Mouse (Mus musculus) activated CD4-positive, CD25-positive, alpha-beta regulatory T cell, adult 4 months (primary cell): ENCODE measurements around the gene Ndrg2. TPM values are rescaled to one million over a fixed set of nuclear protein-coding genes. Genes with fewer than 3 reads are reported as not detected.
A peak's percentile ranks its signal among the peaks of the same experiment; 100 is the strongest.
"Not testable (repeated sequence)": the region's sequence is repeated elsewhere in the genome, so short reads cannot be mapped to it uniquely, and the experiment has no call there.

Experiments used
- ATAC-seq: one replicate; pipeline ENCODE4 v1.8.0; 2017
- polyA plus RNA-seq, 2 experiments: library from polyadenylated mRNA; unstranded; fragments of 100-300 nt; shearing (Covaris generic); gene quantifications; one replicate each; pipeline ENCODE4 v1.2.1; 2017

Gene Ndrg2
- polyA plus RNA-seq = 10 to 100 TPM; 16.2 to 18.5 TPM

DNA sequence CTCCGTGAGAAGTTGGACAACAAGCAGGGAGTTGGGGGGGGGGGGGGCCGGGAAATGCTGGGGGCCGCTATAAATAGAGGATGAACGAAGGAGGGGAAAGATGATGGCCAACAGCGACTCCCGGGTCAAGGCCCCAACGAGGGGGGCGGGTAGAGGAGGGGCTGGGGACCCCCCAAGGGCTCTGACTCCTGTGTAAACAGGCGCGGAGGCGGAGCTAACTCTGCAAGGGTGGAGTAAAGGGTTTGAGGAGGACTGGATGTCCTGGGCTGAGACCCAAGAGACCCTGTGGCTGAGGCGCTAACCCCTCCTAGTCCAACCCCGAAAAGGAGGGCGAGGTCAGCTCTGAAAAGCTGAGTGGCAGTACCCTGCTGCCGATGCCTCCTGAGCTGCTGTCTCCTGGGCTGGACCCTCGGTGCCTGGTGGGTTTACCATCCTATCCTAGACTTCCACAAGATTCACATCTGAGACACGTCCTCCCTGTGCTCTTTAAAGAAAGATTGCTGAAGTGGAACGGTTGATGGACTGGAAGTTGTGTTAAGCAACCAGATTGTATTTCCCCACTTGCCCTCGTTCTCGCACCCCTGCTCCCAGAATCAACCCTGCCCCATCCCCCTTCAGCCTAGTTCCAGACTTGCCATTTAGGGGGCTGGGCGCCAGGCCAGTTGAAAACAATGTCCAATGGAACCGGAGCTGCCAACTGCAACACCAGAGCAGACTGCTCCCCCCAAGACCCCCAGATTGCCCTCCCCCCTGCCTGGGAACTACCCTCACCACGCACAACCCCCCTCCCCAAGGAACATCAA is at the start of gene Ndrg2:
Gene Ndrg2, minus strand, starts transcription at position 199 of the 803 bp plus-strand sequence.
- ATAC-seq = no peak

DNA sequence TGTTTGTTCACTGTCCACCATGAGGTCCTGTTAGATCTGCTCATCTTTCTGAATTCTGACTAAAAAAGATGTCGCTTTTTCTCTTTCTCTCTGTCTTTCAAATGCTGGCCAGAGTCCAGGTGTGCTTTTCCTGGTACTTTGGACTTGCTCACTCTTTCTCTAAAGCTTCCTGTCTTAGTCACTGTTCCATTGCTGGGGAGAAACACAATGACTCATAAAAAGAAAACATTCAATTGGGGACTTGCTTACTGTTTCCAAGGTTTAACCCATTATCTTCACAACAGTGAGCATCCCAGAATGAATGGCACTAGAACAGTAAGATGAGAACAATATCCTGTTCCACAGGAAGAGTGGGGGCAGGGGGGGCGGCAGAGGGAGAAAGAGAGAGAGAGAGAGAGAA is 46.4 kb upstream of the Ndrg2 start:
- ATAC-seq = no peak

DNA sequence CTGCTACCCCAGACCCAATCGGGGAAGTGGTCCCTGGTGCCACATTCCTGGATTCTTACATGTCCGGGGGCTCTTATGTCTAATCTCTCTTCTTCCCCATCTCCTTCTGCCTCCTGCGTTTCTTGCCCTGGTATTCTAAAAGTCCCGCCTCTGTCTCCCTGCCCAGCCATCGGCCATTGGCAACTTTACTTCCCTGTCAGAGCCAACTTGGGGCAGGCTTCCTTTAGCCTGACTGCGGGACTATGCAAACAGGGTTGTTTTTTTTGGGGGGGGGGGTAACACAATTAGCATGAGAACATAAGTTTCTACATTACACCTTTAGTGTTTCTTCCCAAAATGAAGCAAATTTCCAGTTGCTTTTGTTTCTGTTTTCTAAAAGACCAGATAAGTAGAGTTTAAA is 29.4 kb upstream of the Ndrg2 start:
- no peak for ATAC-seq

DNA sequence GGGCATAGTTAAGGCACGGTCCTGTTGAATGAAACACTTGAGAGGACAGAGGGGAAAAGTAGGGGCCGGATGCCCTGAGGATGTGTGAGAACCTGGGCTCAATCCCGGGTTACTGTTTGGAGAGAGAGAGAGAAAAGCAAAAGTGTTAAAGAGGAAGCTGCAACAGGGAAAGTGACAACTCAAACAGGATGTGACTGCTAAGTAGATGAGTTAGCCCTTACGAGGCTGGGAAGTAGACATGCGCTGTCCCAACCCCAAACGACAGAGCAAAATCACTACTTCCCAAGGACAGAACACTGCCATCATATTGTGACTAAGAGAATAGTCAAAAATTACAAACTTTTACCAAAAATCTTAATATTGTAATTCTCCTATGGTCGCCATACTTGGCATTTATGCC is 28.3 kb upstream of the Ndrg2 start:
- ATAC-seq = no peak

DNA sequence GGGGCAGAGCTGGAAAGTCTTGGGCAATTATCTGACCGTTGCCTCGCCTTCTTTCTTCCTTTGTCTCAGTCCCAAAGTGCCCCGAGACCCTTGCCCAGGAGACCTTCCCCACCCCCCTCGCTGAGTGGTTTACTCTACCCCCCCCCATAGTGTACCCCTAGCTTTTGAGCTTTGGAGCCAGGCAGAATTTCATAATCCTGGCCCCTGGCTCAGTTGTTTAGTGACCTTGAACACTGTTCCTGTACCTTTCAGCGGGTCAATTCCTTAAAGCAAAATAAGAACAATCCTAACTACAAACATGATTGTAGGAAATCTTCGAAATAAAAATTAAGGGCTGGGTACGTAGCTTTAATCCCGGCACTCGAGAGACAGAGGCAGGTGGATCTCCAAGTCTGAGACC is 27.6 kb upstream of the Ndrg2 start:
- no peak for ATAC-seq

DNA sequence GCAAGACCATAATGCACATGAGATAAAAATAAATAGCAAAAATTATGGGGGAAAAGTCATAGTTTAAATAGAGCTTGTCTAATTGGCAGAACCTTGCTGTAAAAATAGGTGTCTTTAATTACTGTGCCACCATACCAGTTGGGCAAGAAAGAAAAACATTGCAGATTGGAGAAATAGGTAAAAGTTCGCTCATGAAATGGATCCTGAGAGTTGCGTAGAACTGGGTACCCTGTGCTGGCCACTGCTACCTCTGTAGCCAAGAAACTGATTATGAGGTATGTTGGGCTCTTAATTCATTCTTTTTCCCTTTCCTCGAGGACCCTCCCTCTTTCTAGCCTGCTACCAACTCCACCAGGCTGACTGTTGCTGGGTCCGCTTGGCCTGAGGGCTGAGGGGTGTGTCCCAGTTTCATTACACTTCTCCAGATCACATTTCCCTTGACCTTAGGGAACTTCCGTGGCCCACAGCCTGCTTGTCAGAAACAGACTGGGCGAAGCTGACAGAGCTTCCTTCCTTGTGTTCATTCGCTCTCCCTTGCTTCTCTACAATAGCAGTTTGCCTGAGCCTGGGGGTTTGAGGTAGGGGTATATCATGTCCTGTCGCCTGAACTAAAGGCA is 27.1 kb upstream of the Ndrg2 start:
- ATAC-seq = no peak

DNA sequence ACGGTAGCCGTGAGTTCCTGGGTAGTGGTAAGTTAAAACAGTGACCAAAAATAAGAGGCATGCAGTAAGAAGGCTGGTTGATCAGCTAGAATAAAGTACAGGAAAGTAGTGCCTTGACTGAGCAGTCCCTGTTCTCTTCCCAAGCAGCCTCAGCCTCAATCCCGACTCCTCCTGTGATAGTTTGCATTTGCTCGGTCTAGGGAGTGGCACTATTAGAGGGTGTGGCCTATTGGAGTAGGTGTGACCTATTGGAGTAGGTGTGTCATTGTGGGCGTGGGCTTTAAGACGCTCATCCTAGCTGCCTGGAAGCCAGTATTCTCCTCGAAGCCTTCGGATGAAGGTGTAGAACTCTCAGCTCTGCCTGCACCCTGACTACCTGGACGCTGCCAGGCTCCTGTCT is 25.0 kb upstream of the Ndrg2 start:
- no peak for ATAC-seq

DNA sequence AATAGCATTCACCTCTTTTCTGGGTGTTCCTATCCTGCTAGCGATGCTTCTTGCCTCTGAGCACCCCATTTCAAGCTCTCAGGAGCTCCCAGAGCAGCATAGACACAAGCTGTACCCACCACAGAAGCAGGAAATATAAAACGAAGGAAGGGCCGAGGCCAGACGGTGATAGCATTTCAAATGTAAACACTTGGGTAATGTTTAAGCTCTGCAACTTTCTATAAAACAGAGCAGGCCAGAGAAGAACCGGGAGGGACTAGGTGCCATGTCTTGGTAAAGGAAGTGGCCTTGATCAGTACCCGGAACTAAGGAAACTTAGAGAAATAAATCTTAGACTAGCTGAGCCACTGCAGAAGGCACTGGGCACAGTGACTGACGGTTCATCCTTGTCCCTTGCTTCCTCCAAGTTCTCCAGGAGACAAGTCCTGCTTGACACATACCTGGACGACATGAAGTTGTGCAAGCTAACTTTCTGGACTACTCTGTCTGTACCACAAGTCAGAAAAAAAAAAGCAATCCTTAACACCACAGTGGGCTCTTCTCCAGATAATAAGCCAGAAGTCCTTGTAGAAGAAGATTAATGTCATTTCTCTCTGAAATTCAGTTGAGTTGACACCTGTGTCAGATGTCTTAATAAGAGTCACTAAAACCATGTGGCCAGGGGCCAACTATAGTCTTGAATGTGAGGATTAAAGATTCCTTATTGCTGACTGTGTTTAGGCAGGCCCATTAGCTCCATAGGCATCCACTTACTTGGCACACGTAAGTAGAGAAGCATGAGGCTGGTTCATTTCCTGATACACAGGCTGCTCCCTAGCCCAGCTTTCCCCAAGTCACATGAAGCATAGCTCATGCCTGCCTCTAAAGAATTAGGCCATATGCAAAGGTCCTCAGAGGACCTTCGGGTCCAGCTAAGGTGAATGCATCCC is 18.4 kb upstream of the Ndrg2 start:
- ATAC-seq = no peak

DNA sequence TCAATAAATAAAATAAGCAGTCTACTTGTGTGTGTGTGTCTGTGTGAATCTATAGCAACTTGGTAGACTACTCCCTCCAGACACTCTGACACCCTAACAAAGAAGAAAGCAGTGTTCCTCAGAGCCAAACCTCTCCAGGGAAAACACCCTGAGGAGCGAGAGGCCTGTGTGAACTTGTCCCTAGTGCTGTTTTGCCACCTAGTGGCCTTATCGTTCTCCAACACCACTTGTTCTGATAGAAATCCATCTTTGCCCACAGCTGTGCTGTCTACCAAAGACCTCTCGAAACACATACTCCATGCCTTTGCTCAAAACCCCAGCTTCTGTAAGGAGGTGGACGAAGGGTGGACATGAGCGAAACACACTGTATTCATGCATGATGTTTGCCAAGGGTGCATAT is 16.9 kb upstream of the Ndrg2 start:
- peak; percentile 71 for ATAC-seq

DNA sequence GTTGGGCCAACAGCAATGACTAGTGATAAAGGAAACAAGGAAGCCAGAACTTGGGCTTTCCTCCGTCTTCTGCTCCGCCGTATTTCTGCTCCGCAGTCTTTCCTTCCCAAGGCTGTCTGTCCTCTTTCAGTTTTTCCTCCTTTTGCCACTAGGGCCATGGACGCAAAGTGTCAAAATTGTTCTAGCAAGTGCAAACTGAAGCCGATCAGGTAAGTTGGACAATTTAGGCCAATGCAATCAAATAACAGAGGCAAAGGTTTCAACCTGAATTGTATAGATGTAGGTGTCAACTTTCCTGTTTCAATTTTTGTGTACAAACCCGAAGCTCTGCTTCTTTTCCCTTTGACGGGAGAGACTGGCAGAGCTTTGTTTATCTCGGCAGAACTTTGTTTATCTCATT is 16.0 kb upstream of the Ndrg2 start:
- no peak for ATAC-seq

DNA sequence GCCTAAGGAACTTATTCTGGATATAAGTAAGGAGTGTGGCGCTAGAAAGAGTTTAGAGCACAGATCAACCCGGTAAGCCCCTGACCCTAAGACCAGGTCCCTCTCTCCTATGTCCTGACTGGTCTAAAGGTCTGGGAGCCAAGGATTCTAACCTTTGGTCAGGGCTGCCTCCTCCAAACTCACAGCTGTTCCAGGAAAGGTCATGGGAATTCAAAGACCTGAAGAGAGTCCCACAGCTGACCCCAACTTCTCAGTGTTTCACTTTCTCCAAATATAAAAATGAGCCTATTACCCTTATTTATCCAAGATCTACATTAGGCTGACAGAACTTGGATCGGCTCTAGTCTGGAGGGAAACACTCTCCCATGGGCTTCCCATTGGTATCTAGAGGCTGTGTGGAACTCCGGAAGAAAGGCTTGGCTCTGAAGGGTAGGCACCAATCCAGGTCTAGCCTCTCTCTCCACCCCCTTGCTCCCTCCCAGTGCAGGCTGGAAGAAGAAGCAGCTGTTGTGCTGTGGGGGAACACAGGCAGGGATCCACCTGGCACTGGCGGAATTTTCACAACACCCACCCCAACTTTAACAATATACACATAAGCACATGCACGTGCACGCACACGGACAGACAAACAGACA is 15.5 kb upstream of the Ndrg2 start:
- ATAC-seq = no peak

DNA sequence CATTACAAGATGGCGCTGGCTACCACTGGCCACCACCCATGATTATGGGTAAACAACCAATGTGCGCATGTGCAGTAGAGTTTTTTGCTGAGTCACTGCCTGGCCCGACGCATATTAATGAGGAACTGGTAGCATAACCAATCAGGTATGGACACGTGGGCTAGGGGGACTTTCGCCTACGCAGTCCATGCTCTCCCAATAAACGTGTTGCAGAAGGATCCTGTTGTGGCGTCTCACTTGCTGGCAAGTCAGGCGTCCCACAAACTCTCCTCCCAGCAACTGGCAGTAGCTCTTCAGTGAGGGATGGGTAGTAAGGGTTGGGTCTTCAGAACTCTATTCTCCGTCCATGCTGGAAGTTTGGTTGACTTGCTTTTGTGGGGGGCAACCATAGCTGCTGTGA is 13.0 kb upstream of the Ndrg2 start:
- not testable (repeated sequence) for ATAC-seq

DNA sequence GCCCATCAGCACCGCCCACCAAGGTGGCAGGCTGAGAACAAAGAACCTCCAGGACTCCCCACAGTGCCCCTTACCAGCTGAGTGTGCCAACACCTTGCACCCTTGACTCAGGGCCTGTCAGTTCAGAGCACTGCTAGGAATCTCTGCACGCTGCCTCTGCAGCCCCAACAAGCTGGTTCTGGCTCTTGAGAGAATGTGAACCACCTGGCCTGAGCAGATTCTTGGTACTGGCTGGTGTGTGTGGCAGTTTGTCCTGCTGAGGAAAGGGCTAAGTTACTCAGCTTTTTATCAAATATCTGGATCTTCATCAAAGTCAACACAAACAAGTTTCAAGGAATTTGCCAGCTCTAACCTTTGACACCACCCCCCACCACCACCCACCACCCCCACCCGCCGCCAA is 9.5 kb upstream of the Ndrg2 start:
- no peak for ATAC-seq

DNA sequence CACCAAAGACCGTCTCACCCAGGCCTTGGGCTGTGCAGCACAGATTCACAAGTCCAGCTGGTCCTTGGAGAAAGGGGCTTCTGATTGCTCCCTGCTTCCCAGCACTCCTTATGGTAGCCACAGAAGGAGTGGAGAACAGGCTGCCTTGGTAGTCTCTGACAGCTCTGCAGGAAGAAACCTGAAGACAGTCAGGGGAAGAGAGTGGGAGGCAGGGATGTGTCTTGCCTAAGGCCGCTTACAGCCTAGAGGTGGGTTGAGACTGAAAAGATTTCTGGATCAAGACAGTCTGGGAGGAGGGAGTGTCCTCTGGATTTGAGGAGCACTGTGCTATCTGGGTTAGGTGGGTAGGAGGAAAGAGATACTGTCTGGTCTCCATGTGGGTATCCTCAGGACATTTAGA is 9.0 kb upstream of the Ndrg2 start:
- no peak for ATAC-seq

DNA sequence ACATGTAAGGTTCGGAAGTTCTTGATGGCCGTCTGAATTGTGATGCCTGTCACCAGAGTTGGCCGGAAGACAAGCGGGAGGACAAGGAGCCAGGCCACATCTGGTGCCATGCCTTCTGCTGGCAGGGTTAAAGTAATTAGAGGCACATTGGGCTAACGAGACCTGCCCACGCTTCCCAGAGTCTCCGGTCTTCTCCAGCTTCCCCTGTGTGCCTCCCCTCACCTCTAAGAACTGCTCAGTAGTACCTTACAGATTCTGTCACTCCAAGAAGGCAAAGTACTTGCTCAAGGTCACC is 8.6 kb upstream of the Ndrg2 start, which contains the start of gene Rnase13:
Gene Rnase13, minus strand, starts transcription at position 203 of the 295 bp plus-strand sequence.
- no peak for ATAC-seq

DNA sequence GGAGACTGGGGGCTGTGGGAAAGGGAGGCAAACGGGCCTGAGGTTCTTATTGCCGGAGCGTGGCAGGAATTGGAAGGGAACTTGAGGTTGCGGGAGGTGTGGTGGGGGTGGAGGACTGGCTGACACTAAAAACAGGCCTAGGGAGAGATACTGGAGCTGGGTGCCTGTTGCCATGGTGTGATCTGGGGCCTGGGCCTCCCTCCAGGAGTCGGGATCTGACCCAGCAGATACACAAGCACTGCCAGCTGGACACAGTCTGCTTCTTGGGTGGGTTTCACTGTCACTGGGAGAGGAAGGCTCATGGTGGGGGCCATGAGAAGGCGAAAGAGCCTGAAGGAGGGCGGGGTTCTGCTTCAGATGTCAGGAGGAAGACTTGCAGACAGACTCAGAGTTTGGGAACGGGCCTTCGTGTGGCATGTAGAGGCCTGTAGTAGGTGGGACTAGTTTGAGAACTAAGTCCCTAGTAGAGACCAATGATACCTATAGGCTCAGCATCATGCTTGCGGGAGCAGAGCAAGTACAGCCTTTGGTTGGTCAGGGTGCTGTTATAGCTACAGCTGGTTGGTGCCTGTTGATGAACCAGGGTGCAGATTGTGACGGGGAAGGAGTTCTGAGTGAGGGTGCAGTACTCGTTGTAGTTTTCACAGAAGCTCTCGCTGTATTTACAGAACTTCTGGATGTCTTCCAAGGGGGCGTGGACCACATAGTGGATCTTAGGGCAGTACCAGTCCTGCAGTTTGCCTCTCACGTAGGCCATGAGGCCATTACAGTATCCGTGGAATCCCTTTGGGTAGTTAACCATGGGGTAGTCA is 8.0 kb upstream of the Ndrg2 start:
- ATAC-seq = no peak

DNA sequence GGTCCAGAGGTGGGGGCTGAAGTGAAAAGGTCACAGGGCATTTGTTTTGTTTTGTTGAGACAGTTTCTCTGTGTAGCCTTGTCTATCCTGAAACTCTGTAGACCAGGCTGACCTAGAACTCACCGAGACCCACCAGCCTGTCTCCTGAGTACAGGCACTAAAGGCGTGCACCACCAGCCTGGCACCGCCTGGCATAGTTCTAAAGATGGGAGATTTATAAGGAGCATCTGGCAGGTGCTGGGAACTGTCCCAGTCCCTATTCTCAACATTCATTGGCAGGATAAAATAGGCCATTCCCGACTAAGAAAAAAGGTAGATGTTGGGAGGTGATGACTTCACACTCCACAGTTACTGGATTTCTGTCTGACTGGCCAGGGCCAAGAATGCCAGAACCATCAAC is 5.0 kb upstream of the Ndrg2 start:
- no peak for ATAC-seq

DNA sequence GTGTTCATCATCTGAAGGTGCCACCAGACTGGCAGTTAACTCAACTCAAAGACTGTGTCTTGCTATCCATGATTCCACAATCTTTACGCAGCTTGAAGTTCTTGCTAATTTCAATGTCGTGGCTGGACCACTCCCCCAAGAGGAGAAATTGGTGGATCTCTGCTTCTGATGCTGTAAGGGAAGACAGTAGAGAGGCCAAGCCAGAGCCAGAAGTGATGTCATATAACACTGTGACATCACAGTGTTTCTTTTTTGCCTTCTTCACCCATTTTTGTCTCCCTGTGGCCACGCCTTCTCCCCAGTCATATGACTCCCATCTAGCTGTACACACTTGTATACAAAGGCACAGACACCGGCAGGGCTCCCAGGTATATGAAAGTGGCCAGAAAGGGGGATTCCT is 4.2 kb upstream of the Ndrg2 start, which contains the start of gene Tppp2:
Gene Tppp2, plus strand, starts transcription at position 301 of the 400 bp plus-strand sequence.
- ATAC-seq = no peak

DNA sequence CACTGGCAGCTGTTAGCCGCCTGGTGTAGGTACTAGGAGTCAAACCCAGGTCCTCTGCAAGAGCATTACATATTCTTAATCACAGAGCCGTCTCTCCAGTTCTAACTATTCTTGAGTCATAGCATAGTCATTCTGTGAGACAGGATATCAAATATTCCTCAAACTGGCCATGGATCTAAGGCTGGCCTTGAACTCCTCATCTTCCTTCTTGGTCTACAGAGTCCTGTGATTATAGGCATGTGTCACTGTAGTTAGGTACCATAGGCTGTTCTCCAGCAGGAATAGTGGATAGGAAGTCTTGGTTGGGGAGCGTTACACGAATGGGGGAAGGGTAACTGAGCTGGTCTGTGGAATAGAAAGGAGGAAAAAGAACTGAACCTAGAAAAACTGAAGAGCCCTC is 2.6 kb upstream of the Ndrg2 start:
- no peak for ATAC-seq

DNA sequence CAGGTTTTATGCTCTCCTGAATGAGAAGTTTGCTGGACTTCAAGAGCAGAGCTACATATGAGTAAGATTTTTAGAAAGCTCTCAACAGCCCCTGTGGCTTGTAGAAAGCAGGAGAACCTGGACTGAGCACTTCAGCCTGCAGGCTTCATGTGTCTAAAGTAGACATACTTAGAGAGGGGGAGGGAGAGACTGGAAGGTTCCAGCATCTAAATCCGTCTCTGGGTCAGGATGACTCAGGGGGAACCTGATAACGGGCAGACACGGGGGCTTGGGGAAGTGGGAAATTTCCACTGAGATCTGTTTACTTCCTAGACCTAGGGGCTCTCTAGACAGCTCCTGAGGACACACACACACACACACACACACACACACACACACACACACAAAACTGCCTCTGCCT is 1.1 kb upstream of the Ndrg2 start:
- no peak for ATAC-seq

DNA sequence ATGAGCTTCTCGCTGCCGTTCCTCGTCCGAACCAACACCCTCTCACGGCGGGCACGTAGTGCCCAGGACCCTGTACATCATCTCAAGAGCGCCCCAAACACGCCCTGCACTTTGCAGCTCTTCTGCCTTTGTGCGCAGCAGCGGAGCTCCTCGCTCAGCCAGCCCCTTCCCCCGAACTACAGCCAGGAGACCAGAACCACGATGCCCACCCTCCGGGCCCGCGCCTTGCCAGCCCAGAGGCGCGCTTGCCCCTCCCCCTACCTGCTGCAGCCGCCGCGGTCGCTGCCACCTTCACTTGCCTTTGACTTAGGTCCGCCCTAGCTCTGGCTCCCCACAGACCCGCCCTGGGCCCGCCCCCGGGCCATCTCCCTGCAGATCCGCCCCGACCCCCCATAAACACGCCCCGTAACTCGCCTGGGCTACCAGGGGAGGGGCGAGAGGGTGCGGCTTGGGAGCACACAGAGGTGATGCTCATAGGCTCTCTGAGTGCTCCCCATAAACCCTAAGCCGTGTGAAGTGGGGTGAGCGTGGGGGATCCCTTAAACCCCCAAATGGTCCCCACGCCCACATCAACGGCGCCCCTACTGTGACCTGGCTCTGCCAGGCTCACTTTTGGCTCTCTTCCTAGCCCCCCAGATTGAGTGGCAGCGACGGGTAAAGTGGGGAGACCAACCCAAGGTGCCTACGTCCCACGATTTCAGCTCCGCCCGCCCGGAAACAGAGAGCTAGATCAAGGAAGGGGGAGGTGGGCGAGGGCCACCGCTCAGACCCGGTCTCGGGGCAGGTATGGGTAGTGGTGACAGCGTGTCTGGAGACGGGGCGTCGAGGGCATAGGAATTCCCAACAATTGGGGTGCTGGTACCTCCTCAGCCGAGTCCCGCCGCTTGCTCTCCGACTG is 647 bp downstream of the Ndrg2 start:
- peak; percentile 95 for ATAC-seq
